Mouse (Mus musculus) embryonic facial prominence, embryonic 12.5 days (tissue): Measurements from ENCODE around the gene Pnpo. TPM values are rescaled to one million over a fixed set of nuclear protein-coding genes. Genes with fewer than 3 reads are reported as not detected.

ENCODE experiments used
- ATAC-seq: fragments of 200-750 bp; cut with Nextera tagmentation; 2 replicates; pipeline ENCODE4 v1.8.0; 2017; ENCODE audit not compliant: insufficient number of reproducible peaks, insufficient read depth, low FRiP score, low TSS enrichment
- H3K27ac ChIP-seq: fragments of 300-500 bp; sonication (generic); 2 replicates; pipeline ENCODE4 v1.5.1; 2016; ENCODE audit warnings: mild to moderate bottlenecking
- H3K27me3 ChIP-seq: fragments of 300-500 bp; sonication (generic); 2 replicates; pipeline ENCODE4 v1.6.1; 2016; ENCODE audit warnings: mild to moderate bottlenecking, moderate library complexity
- H3K36me3 ChIP-seq: fragments of 300-500 bp; sonication (generic); 2 replicates; pipeline ENCODE4 v1.6.1; 2016; ENCODE audit warnings: mild to moderate bottlenecking
- H3K4me1 ChIP-seq: fragments of 300-500 bp; sonication (generic); 2 replicates; pipeline ENCODE4 v1.6.1; 2016
- H3K4me2 ChIP-seq: fragments of 300-500 bp; sonication (generic); replicated peaks from 2 replicates; pipeline ENCODE4 v1.6.1; 2016; ENCODE audit warnings: mild to moderate bottlenecking, moderate library complexity
- H3K4me3 ChIP-seq: fragments of 300-500 bp; sonication (generic); 2 replicates; pipeline ENCODE4 v1.5.1; 2016; ENCODE audit warnings: mild to moderate bottlenecking
- H3K9ac ChIP-seq: fragments of 300-500 bp; sonication (generic); 2 replicates; pipeline ENCODE4 v1.6.1; 2016; ENCODE audit warnings: mild to moderate bottlenecking, moderate library complexity
- H3K9me3 ChIP-seq: fragments of 300-500 bp; sonication (generic); 2 replicates; pipeline ENCODE4 v1.6.1; 2016; ENCODE audit warnings: mild to moderate bottlenecking, moderate library complexity
- WGBS: fragments of 180-500 bp; shearing (Covaris S2); methylation state at CpG from one replicate; pipeline ENCODE4 v1.1.7; 2016; 5-methylcytosine and 5-hydroxymethylcytosine counted together
- polyA plus RNA-seq: library from polyadenylated mRNA; unstranded; fragments of >200 nt; fragmentation: Nextera tagmentation; extraction: Ambion mirVana; gene quantifications from 2 replicates; pipeline ENCODE4 v1.2.1, GENCODE M21; 2016

Gene Pnpo
- polyA plus RNA-seq, 1 experiment from 2014 or later, result 22.2 TPM

DNA sequence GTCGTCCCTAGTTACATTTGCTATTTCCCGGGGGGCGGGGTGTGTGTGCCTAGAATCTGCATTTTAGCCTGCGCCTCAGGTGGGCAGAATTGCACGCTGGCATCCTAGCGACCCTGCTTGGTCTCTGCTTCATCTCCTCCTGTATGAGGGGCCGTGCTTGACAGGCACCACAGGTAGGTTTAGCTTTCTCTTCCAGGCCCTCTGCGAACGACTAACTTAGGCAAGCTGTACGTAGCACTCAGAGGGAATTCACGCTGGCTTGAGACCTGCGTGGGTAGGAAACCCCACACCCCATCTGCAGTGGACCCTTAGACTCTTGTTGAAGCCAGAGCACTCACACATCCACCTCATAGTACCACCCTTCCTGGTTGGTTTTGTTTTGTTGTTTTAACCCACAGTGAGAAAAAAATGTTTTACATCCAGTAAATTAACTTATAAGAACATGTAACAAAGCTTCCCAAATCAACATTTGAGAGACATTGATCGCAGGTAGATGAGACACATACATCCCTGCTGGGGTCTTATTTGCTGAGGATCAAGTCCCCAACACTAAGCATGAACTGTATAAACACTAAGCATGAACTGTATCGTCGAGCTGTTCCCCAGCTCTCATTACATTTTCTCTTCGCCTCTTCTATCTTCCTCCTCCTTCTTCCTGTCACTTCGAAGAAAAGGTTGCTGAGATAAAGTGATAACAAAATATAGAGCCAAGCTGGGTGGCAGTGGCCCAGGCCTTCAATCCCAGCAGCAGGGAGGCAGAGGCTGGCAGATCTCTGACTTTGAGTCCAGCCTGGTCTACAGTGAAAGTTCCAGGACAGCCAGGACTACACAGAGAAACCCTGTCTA lies 34.8 kb upstream of the Pnpo start:
- Histone ChIP-seq H3K27ac (peak overlapping the region; percentile 78), H3K36me3 (no peaks in the 10 kb centered on the region), H3K9ac (peak overlapping the region; percentile 67), H3K4me1 (peaks cover 18% of the 10 kb centered on the region), H3K9me3 (no peaks in the 10 kb centered on the region), H3K27me3 (peaks cover 6% of the 10 kb centered on the region; the same call in 1 of the 2 replicates), H3K4me3 (peak overlapping the region; percentile 85), H3K4me2 (peak overlapping the region; percentile 72)
- no peak for ATAC-seq
- WGBS, result 29% methylated on average over 17 of the region's 17 CpGs

DNA sequence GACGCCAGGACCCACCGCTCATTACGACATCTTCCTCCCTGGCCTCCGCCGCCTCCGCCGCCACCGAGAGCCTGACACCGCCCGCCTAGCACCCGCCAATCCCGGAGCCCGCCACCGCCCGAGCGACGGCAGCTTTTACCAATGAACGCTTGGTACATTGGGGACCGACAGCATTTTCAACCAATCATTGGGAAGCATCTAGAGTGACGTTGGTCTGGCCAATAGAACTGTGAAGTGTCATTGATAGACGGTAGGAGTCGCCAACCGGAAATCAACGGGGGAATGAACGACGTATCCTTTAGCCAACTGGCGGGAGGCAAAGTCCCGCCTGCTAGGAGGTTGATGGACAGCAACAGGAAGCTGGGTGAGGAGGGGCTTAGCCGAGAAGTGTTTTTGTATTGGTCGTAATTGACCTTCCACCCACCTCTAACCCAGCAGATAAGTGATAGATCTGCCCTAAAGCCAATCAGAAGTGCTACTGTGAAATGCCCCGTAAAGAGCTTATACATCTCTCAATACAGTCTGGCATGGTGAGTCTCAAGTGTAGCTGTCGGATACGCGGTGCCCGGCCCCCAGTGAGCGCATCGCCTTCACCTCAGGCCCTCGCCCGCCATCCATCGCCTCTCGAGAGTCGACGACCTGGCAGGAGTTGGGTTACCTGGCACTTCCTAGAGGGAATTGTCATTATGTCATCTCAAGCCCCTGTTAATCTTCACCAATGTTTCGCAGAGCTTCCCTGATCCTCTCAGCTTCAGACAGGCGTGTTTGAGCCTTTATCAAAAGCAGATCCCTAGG lies 34.0 kb upstream of the Pnpo start:
- Histone ChIP-seq H3K27ac (peak overlapping the region; percentile 95), H3K36me3 (no peaks in the 10 kb centered on the region), H3K9me3 (no peaks in the 10 kb centered on the region), H3K9ac (peak overlapping the region; percentile 88), H3K4me3 (peak overlapping the region; percentile 85), H3K4me1 (peaks cover 22% of the 10 kb centered on the region), H3K4me2 (peak overlapping the region; percentile 80), H3K27me3 (peaks cover 6% of the 10 kb centered on the region; the same call in 1 of the 2 replicates)
- WGBS, result under 1% methylated on average over 45 of the region's 45 CpGs
- peak; percentile 95 for ATAC-seq

DNA sequence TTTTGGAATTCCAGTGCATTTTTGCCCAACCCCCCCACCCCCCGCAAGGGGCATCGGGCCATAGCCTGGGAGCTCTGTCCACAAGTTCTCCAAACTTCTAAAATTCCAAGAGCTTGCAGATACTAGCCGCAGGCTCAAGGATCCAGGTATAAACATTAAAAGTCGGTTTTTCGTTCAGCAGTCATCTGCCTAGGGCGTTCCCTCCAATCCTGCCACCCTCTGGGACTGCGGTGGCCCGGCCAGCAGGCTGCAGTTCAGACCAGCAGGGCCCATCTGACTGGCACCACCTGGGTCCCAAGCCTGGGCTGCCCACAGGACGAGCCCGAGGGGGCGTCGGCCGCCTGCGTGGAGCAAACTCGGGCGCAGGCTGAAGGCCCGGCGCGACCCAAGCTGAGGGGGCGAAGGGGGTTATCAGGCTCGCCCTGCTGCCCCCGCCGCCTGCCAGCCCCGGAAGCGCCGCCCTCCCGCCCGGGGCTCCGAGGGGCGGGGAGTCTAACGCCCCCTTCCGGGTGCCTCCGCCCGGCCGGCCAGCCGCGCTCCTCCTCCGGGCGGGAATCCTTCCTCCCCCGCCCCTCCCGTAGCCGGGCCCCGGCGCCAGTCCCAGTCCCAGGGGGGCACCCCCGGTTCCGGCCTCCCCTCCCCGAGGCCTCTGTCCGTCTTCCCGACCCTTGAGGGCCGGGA lies 33.3 kb upstream of the Pnpo start:
- under 1% methylated on average over 44 of the region's 50 CpGs for WGBS
- Histone ChIP-seq H3K4me3 (peak overlapping the region; percentile 85), H3K9ac (peak overlapping the region; percentile 88), H3K9me3 (no peaks in the 10 kb centered on the region), H3K4me2 (peak overlapping the region; percentile 80), H3K4me1 (peaks cover 27% of the 10 kb centered on the region), H3K36me3 (no peaks in the 10 kb centered on the region), H3K27me3 (peaks cover 6% of the 10 kb centered on the region; the same call in 1 of the 2 replicates), H3K27ac (peak overlapping the region; percentile 95)
- peak; percentile 47; the same call in 1 of the 2 replicates for ATAC-seq

DNA sequence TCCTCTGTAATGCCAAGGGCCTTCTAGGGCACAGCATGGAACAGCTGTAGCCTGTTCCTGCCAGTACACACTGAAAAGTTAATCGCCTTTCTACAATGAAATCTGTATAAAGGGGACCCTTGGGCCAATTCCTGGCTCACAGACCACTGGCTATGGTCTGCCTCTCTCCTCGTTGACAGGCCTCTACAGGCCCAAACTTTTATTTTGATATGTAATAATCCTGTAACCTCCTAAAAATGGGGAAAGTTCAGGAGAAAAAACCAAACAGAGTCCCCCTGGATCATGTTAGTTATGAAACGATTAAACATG lies 32.5 kb upstream of the Pnpo start:
- Histone ChIP-seq H3K27ac (peak overlapping the region; percentile 95), H3K27me3 (peaks cover 1% of the 10 kb centered on the region; the same call in 1 of the 2 replicates), H3K9me3 (no peaks in the 10 kb centered on the region), H3K9ac (peak overlapping the region; percentile 88), H3K4me2 (peak overlapping the region; percentile 80), H3K4me1 (peaks cover 27% of the 10 kb centered on the region), H3K36me3 (no peaks in the 10 kb centered on the region), H3K4me3 (peak overlapping the region; percentile 85)
- 45% methylated on average over 3 of the region's 3 CpGs for WGBS
- ATAC-seq, result no peak

DNA sequence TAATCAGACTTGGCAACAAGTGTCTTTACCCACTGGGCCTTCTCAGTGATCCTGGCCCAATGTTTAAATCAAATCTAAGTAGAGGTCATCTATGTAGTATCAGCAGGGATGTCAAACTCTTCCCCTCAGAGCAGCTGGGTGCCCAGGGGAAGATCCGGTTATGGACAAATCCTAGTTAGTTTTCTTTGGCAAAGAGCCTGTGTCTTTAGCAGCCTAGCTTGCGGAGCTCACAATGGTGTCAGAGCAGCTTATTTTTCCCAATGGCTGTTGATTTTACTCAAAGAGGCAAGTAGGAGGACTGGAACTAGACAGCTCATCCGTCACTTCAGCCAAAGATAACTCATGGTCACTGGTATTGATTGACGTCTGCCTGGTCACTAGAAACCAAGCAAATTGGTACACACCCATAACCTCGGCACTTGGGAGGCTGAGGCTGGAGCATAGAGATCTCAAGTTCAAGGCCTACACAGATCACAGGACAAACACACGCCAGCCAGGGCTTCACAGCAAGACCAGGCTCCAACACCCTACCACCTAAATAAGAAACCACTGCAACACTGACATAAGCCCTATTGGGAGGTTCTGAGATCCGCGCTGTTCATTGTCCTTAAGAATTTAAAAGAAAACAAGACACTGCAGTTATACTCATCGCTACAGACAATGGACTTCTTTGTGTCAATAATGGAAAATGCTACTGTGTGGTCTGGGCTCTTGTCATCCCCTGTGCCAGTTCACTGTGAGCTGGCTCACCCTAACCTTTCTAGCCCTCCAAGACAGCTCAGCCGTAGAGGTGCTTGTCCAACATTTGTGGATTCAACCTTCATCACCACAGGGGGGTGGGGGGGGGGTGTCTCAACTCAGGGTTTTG lies 32.0 kb upstream of the Pnpo start:
- 76% methylated on average over 10 of the region's 10 CpGs for WGBS
- no peak overlapping the region for H3K9ac ChIP-seq
- H3K4me2 ChIP-seq, result peak overlapping the region; percentile 80
- peak overlapping the region; percentile 85; the same call in 1 of the 2 replicates for H3K4me3 ChIP-seq
- no peaks in the 10 kb centered on the region for H3K9me3 ChIP-seq
- H3K27me3 ChIP-seq, result no peaks in the 10 kb centered on the region
- no peak for ATAC-seq
- H3K27ac ChIP-seq, result peak overlapping the region; percentile 95
- peaks cover 27% of the 10 kb centered on the region for H3K4me1 ChIP-seq
- no peaks in the 10 kb centered on the region for H3K36me3 ChIP-seq

DNA sequence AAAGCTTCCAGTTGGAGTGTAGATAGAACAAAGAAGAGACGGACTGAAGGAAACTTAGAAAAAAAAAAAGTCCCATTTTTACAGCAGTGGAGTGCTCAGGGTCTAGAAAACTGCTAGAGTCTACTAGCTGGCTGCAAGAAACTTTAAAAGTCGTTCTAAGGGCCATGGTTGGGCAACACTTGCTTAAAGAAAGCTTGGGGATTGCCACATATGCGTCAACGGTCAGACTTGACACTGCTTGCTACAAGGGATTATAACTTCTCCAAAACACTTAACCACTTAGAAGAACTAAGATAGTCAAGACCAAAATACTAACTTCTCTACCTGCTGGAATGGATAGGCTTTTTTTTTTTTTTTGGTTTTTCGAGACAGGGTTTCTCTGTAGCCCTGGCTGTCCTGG lies 31.0 kb upstream of the Pnpo start:
- no peak overlapping the region for H3K27ac ChIP-seq
- H3K4me1 ChIP-seq, result peaks cover 27% of the 10 kb centered on the region
- H3K27me3 ChIP-seq, result no peaks in the 10 kb centered on the region
- H3K36me3 ChIP-seq, result no peaks in the 10 kb centered on the region
- no peaks in the 10 kb centered on the region for H3K9me3 ChIP-seq
- no peak overlapping the region for H3K9ac ChIP-seq
- no peak overlapping the region for H3K4me3 ChIP-seq
- WGBS, result 85% methylated on average over 5 of the region's 5 CpGs
- ATAC-seq, result no peak
- no peak overlapping the region for H3K4me2 ChIP-seq

DNA sequence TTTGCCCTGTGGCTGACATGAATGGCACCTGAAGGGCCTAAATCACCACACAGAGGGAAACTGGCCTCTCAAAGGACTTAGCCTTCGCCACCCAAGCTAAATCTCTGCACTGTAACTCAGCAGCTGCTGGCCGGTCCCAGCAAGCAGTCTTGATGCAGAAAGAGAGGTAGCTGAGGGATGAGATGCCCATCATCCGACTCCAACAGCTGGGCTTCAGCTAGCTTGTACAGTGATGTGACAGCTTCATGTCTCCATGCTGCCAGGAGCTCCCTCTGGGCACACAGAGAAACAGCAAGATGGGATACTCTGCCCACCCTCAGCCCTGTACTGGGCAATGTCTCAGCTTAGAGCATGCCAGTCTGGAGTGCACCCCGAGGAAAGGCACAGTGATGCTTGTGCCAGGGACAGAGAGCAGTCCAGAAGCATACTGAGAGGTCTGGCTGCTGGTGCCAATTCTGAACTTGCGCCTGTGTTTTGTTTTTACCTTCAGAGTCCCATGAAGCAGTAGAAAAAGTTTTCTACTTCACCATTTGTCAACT lies 29.7 kb upstream of the Pnpo start:
- H3K4me2 ChIP-seq, result no peak overlapping the region
- H3K36me3 ChIP-seq, result no peaks in the 10 kb centered on the region
- peaks cover 24% of the 10 kb centered on the region for H3K4me1 ChIP-seq
- no peaks in the 10 kb centered on the region for H3K9me3 ChIP-seq
- H3K27ac ChIP-seq, result peak overlapping the region; percentile 46; the same call in 1 of the 2 replicates
- ATAC-seq, result no peak
- WGBS, result 81% methylated on average over 5 of the region's 5 CpGs
- H3K27me3 ChIP-seq, result no peaks in the 10 kb centered on the region
- H3K4me3 ChIP-seq, result no peak overlapping the region
- no peak overlapping the region for H3K9ac ChIP-seq

DNA sequence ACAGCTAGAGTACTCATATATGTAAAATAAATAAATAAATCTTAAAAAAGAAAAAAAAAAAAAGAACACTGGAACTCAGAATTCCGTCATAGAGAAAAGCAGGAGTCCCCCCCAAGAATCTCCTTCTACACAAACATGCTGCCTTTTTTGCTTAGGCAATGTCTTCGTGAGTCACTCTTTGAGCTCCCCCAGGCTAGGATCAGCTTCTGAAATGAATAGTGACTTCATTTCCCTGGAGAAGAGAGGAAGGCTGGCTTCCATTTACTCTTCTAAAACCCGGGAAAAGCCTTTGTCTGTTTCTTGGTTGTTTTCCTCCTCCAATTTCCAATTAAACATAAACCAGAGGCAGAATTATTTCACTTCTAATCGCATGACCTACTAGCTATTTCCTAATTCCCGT lies 29.1 kb upstream of the Pnpo start:
- WGBS, result 52% methylated on average over 5 of the region's 5 CpGs
- Histone ChIP-seq H3K4me3 (no peak overlapping the region), H3K36me3 (no peaks in the 10 kb centered on the region), H3K4me1 (peaks cover 21% of the 10 kb centered on the region), H3K9ac (no peak overlapping the region), H3K27ac (0 out of 2 replicates have a peak overlapping the region, but pooled peaks have one; percentile 46), H3K9me3 (no peaks in the 10 kb centered on the region), H3K4me2 (no peak overlapping the region), H3K27me3 (no peaks in the 10 kb centered on the region)
- no peak for ATAC-seq

DNA sequence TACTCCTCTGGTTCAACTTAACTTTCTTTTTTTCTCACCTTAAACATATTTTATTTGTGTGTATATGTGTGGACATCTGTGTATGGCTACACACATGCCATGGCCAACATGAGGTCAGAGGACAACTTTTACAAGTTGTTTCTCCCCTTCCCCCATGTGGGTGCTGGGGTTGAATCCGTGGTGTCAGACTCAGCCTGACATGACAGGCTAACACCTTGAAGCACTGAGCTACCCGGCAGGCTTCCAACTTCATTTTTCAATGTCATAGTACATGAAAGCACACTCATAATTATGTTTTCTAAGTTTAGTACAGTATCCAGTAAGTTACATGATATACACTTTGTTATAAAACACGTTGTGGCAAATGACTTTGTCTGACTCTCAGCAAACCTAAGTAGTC lies 26.6 kb upstream of the Pnpo start:
- Histone ChIP-seq H3K9ac (no peak overlapping the region), H3K4me3 (no peak overlapping the region), H3K27ac (peak overlapping the region; percentile 38; the same call in 1 of the 2 replicates), H3K36me3 (no peaks in the 10 kb centered on the region), H3K4me1 (peaks cover 11% of the 10 kb centered on the region), H3K4me2 (no peak overlapping the region), H3K27me3 (no peaks in the 10 kb centered on the region), H3K9me3 (no peaks in the 10 kb centered on the region)
- no peak for ATAC-seq
- WGBS, result 77% methylated on average over 3 of the region's 3 CpGs

DNA sequence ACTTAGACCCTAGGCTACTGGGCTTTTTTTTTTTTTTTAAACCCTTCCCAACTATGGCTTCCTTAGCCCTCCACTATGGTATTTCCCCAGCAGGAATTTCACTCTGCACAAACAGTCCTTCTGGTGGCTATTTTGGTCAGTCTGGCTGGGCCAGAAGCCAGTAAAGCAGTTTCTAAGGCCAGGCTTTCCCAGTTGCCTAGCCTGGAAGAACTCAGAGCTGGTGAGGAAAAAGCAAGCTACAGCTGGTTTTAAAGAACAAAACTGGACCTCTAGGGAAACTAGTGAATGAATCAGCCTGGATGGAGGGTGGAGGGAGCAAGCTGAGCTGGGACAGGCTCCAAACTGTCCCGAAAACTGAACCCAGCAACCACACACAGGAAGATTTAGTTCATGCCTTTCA lies 26.0 kb upstream of the Pnpo start:
- Histone ChIP-seq H3K27ac (peak overlapping the region; percentile 38; the same call in 1 of the 2 replicates), H3K4me3 (no peak overlapping the region), H3K36me3 (no peaks in the 10 kb centered on the region), H3K4me2 (no peak overlapping the region), H3K9me3 (no peaks in the 10 kb centered on the region), H3K4me1 (peaks cover 11% of the 10 kb centered on the region), H3K27me3 (no peaks in the 10 kb centered on the region), H3K9ac (no peak overlapping the region)
- no peak for ATAC-seq
- WGBS, result 56% methylated on average over 1 of the region's 1 CpGs
